ENCODE assay signal across 26 mouse cellular contexts in genomic region chr10:54014116-54014758, GRCm38 (mm10).
DNase-seq lines count a peak whose midpoint lies in the region; ATAC-seq and TF ChIP-seq lines count a peak whose summit lies in the region.
"Had no signal": no experiment of that assay in that cellular context is flagged by ENCODE, and none has a peak within 500 bp of the region (broad histone marks: within the 10 kb centered on the region; RNA-seq: fewer than 3 reads in every experiment).

No protein-coding gene starts in this region.

- no peak for TF ChIP-seq CTCF in spleen, adult 2 months (IDR thresholded peaks at IDR 0.05; ENCODE audit: extremely low read depth, insufficient read depth, insufficient read length, insufficient replicate concordance)

- no peak for DNase-seq in spleen, adult 2 months (ENCODE audit: low read depth in 1 of 2, low spot score in 2 of 2)
- DNase-seq in spleen, postnatal 36 days (ENCODE audit: low spot score in 2 of 2) = no peak
- DNase-seq in layer of hippocampus, adult 9-11 months = no peak
- DNase-seq in adrenal gland, adult 8-10 months = no peak
- no peak for DNase-seq in kidney, postnatal 4 days
- DNase-seq: cerebellum, adult 18-20 months; cerebellum, postnatal 14 days; embryo, embryonic 11 days; gastrocnemius, adult 2 months; heart, postnatal 10 days; kidney, postnatal 14 days; layer of hippocampus, postnatal 36 days; liver, embryonic 13.5 days; lung, adult 2 months; lung, postnatal 14 days; thymus, postnatal 14 days had no signal

- no peak for TF ChIP-seq POLR2A in spleen, adult 2 months (IDR thresholded peaks at IDR 0.05; ENCODE audit: low read depth, low read length)

- H3K4me3 ChIP-seq in spleen, adult 2 months (ENCODE audit: extremely low read depth, insufficient read depth, insufficient read length) = no peak overlapping the region; the same call in 1 of the 2 replicates
- H3K4me3 ChIP-seq: embryonic facial prominence, embryonic 13.5 days; erythroblast, embryonic 14.5 days; forebrain, embryonic 12.5 days; gastrocnemius, adult 2 months; heart, embryonic 12.5 days; layer of hippocampus, adult 2 months; liver, embryonic 13.5 days; myocyte had no signal

- ATAC-seq in common myeloid progenitor, adult 5-6 weeks (replicated peaks; ENCODE audit: low read depth, poor library complexity, severe bottlenecking) = peak; percentile 69
- ATAC-seq in megakaryocyte-erythroid progenitor cell, adult 5-6 weeks (replicated peaks; ENCODE audit: low FRiP score, low TSS enrichment, poor library complexity, severe bottlenecking) = peak; percentile 78
- ATAC-seq: hindbrain, postnatal 0 days; intestine, embryonic 16.5 days had no signal

- peaks cover 14% of the 10 kb centered on the region for H3K4me1 ChIP-seq in spleen, adult 2 months (ENCODE audit: control insufficient read depth, insufficient read depth, insufficient read length)
- H3K4me1 ChIP-seq: embryonic facial prominence, embryonic 13.5 days; forebrain, embryonic 12.5 days had no signal

- H3K27ac ChIP-seq in spleen, adult 2 months (ENCODE audit: insufficient read depth, low read length) = peak overlapping the region; percentile 44; the same call in 1 of the 2 replicates
- H3K27ac ChIP-seq: embryonic facial prominence, embryonic 13.5 days; forebrain, embryonic 12.5 days; gastrocnemius, adult 2 months; hindbrain, postnatal 0 days; layer of hippocampus, adult 2 months; liver, embryonic 13.5 days had no signal

- H3K27me3 ChIP-seq in spleen, adult 2 months (ENCODE audit: control insufficient read depth, insufficient read depth, low read length) = no peaks in the 10 kb centered on the region
- H3K27me3 ChIP-seq: embryonic facial prominence, embryonic 13.5 days; forebrain, embryonic 12.5 days; heart, embryonic 12.5 days; liver, embryonic 13.5 days had no signal

- WGBS in spleen, adult 2 months = 27% methylated on average over 15 of the region's 15 CpGs

- peaks cover 10% of the 10 kb centered on the region for H3K36me3 ChIP-seq in spleen, adult 2 months (ENCODE audit: control insufficient read depth, insufficient read depth, low read length)
- H3K36me3 ChIP-seq: embryonic facial prominence, embryonic 13.5 days; forebrain, embryonic 12.5 days; heart, embryonic 12.5 days had no signal
